Mouse (Mus musculus): Measurements from ENCODE around the gene Clmp. TPM values are rescaled to one million over a fixed set of nuclear protein-coding genes. Genes with fewer than 3 reads are reported as not detected.

Gene Clmp
- total and polyA plus RNA-seq, 2 experiments from 2014 or later = 48.8 to 57.0 TPM

- Histone ChIP-seq H3K4me1 (ENCODE audit: insufficient read depth, low read length) (peaks cover 5% of the 10 kb centered on the region), H3K36me3 (ENCODE audit: insufficient read depth, low read length) (no peaks in the 10 kb centered on the region), H3K4me3 (ENCODE audit: low read depth, low read length) (no peak overlapping the region), H3K27ac (ENCODE audit: low read depth, low read length) (no peak overlapping the region), H3K9me3 (ENCODE audit: low read length) (no peaks in the 10 kb centered on the region), H3K27me3 (ENCODE audit: insufficient read depth, low read length) (no peaks in the 10 kb centered on the region), H3K9ac (replicated peaks; ENCODE audit: low read length, poor library complexity, severe bottlenecking) (no peak overlapping the region), H3K4me2 (ENCODE audit: low read depth, low read length, poor library complexity, severe bottlenecking) (no peak overlapping the region)
- 68% methylated on average over 2 of the region's 2 CpGs for WGBS
- no peak for ATAC-seq (ENCODE audit: low FRiP score)
- TF ChIP-seq CTCF (IDR thresholded peaks at IDR 0.05) = no peak
- no peak for DNase-seq (ENCODE audit: low spot score)
These were observed 44.4 kb upstream of the Clmp start for GRCm38 (mm10) chr9:40641318-40641717.

- DNase-seq (ENCODE audit: low spot score) (no peak), ATAC-seq (ENCODE audit: low FRiP score) (no peak)
- no peak overlapping the region for H3K4me2 ChIP-seq (ENCODE audit: low read depth, low read length, poor library complexity, severe bottlenecking)
- H3K9ac ChIP-seq (replicated peaks; ENCODE audit: low read length, poor library complexity, severe bottlenecking) = no peak overlapping the region
- H3K9me3 ChIP-seq (ENCODE audit: low read length) = no peaks in the 10 kb centered on the region
- 10% methylated on average over 16 of the region's 16 CpGs for WGBS
- H3K27ac ChIP-seq (ENCODE audit: low read depth, low read length) = no peak overlapping the region
- TF ChIP-seq CTCF (IDR thresholded peaks at IDR 0.05) = no peak
- no peak overlapping the region for H3K4me3 ChIP-seq (ENCODE audit: low read depth, low read length)
- no peaks in the 10 kb centered on the region for H3K27me3 ChIP-seq (ENCODE audit: insufficient read depth, low read length)
- peaks cover 5% of the 10 kb centered on the region for H3K4me1 ChIP-seq (ENCODE audit: insufficient read depth, low read length)
- H3K36me3 ChIP-seq (ENCODE audit: insufficient read depth, low read length) = no peaks in the 10 kb centered on the region
These were observed 43.1 kb upstream of the Clmp start for GRCm38 (mm10) chr9:40642470-40643220.

DNA sequence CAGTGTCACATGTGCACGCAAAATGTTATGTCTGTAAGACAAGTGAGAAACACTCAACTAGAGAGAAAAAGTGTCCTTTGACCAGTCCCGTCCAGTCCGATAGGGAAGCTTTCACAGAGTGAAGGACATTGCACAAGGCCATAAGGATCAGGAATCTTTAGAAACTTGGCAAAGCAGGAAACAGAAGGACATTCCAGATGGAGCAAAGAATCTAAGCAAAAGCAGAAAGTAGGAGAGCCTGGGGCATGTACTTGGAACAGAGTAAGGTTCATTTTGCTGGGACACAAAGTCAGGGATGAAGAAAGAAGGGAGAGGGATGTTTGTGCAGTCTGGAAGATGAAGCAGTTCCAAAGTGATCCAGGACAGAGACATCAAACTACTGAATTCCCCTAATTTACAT is 36.3 kb upstream of the Clmp start:
- TF ChIP-seq CTCF (IDR thresholded peaks at IDR 0.05) = no peak
- Histone ChIP-seq H3K27ac (ENCODE audit: low read depth, low read length) (no peak overlapping the region), H3K4me1 (ENCODE audit: insufficient read depth, low read length) (no peaks in the 10 kb centered on the region), H3K36me3 (ENCODE audit: insufficient read depth, low read length) (no peaks in the 10 kb centered on the region), H3K27me3 (ENCODE audit: insufficient read depth, low read length) (no peaks in the 10 kb centered on the region), H3K9me3 (ENCODE audit: low read length) (no peaks in the 10 kb centered on the region), H3K9ac (replicated peaks; ENCODE audit: low read length, poor library complexity, severe bottlenecking) (no peak overlapping the region), H3K4me3 (ENCODE audit: low read depth, low read length) (no peak overlapping the region), H3K4me2 (ENCODE audit: low read depth, low read length, poor library complexity, severe bottlenecking) (no peak overlapping the region)
- DNase-seq (ENCODE audit: low spot score) (no peak), ATAC-seq (ENCODE audit: low FRiP score) (no peak)
- WGBS = 95% methylated on average over 3 of the region's 3 CpGs

GRCm38 (mm10) chr9:40649983-40650382 is 35.8 kb upstream of the Clmp start:
- Histone ChIP-seq H3K4me2 (ENCODE audit: low read depth, low read length, poor library complexity, severe bottlenecking) (no peak overlapping the region), H3K9ac (replicated peaks; ENCODE audit: low read length, poor library complexity, severe bottlenecking) (no peak overlapping the region), H3K4me1 (ENCODE audit: insufficient read depth, low read length) (no peaks in the 10 kb centered on the region), H3K4me3 (ENCODE audit: low read depth, low read length) (no peak overlapping the region), H3K36me3 (ENCODE audit: insufficient read depth, low read length) (no peaks in the 10 kb centered on the region), H3K9me3 (ENCODE audit: low read length) (no peaks in the 10 kb centered on the region), H3K27ac (ENCODE audit: low read depth, low read length) (no peak overlapping the region), H3K27me3 (ENCODE audit: insufficient read depth, low read length) (no peaks in the 10 kb centered on the region)
- no peak for TF ChIP-seq CTCF (IDR thresholded peaks at IDR 0.05)
- 60% methylated on average over 6 of the region's 6 CpGs for WGBS
- DNase-seq (ENCODE audit: low spot score) (no peak), ATAC-seq (ENCODE audit: low FRiP score) (no peak)

DNA sequence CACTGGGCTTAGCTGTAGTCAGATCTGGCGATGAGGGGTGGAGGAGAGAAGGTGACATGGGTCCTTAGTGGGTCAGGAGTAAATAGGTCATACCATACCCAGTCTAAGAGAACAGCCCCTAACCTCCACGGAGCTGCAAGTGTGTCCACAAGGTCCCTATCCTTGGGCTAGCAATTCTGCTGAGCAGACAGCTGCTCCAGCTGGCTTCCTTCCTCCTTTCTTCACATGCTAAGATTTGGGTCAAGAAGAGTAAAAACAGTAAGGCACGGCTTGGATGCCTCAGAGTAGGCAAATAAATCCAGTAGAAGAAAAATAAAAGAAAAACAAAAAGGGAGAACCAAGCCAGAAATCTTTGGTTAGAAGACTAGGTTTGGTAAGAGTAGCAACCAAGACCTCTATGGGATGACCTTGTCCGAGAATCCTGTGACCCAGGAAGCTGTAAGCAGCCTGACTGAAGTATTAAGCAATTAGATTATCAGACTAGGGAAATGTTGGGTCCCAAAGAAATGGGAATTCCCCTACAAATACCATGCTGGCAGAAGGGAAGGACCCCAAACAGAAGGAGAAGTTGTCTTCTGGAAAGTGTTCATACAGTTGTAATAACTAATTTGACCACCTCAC is 34.4 kb upstream of the Clmp start:
- H3K36me3 ChIP-seq (ENCODE audit: insufficient read depth, low read length) = no peaks in the 10 kb centered on the region
- H3K27me3 ChIP-seq (ENCODE audit: insufficient read depth, low read length) = no peaks in the 10 kb centered on the region
- H3K4me2 ChIP-seq (ENCODE audit: low read depth, low read length, poor library complexity, severe bottlenecking) = no peak overlapping the region
- 90% methylated on average over 4 of the region's 4 CpGs for WGBS
- TF ChIP-seq CTCF (IDR thresholded peaks at IDR 0.05) = no peak
- H3K9me3 ChIP-seq (ENCODE audit: low read length) = no peaks in the 10 kb centered on the region
- H3K9ac ChIP-seq (replicated peaks; ENCODE audit: low read length, poor library complexity, severe bottlenecking) = no peak overlapping the region
- ATAC-seq (ENCODE audit: low FRiP score) (no peak), DNase-seq (ENCODE audit: low spot score) (no peak)
- H3K27ac ChIP-seq (ENCODE audit: low read depth, low read length) = no peak overlapping the region
- H3K4me1 ChIP-seq (ENCODE audit: insufficient read depth, low read length) = no peaks in the 10 kb centered on the region
- H3K4me3 ChIP-seq (ENCODE audit: low read depth, low read length) = no peak overlapping the region

GRCm38 (mm10) chr9:40652757-40653156 is 33.0 kb upstream of the Clmp start:
- no peaks in the 10 kb centered on the region for H3K4me1 ChIP-seq (ENCODE audit: insufficient read depth, low read length)
- DNase-seq (ENCODE audit: low spot score) (no peak), ATAC-seq (ENCODE audit: low FRiP score) (no peak)
- TF ChIP-seq CTCF (IDR thresholded peaks at IDR 0.05) = no peak
- no peak overlapping the region for H3K4me2 ChIP-seq (ENCODE audit: low read depth, low read length, poor library complexity, severe bottlenecking)
- H3K9ac ChIP-seq (replicated peaks; ENCODE audit: low read length, poor library complexity, severe bottlenecking) = no peak overlapping the region
- H3K36me3 ChIP-seq (ENCODE audit: insufficient read depth, low read length) = no peaks in the 10 kb centered on the region
- no peaks in the 10 kb centered on the region for H3K9me3 ChIP-seq (ENCODE audit: low read length)
- H3K27me3 ChIP-seq (ENCODE audit: insufficient read depth, low read length) = no peaks in the 10 kb centered on the region
- no peak overlapping the region for H3K4me3 ChIP-seq (ENCODE audit: low read depth, low read length)
- WGBS = 53% methylated on average over 9 of the region's 9 CpGs
- no peak overlapping the region for H3K27ac ChIP-seq (ENCODE audit: low read depth, low read length)

Data from midbrain, postnatal 0 days (tissue).